Mouse (Mus musculus) stomach, embryonic 15.5 days (tissue): ENCODE results near the gene Il10ra. TPM values are rescaled to one million over a fixed set of nuclear protein-coding genes. Genes with fewer than 3 reads are reported as not detected.

ENCODE experiments used
- ATAC-seq: fragments of 200-750 bp; cut with Nextera tagmentation; 2 replicates; pipeline ENCODE4 v1.8.0; 2017; ENCODE audit warnings: low read depth, moderate number of reproducible peaks, moderate TSS enrichment; ENCODE audit not compliant: insufficient read depth, low FRiP score
- H3K27ac ChIP-seq: fragments of 300-500 bp; sonication (generic); 2 replicates; pipeline ENCODE4 v1.5.1; 2015; ENCODE audit warnings: mild to moderate bottlenecking, inconsistent platforms
- H3K27me3 ChIP-seq: fragments of 300-500 bp; sonication (generic); replicated peaks from 2 replicates; pipeline ENCODE4 v1.6.1; 2015; ENCODE audit warnings: inconsistent platforms
- H3K36me3 ChIP-seq: fragments of 300-500 bp; sonication (generic); 2 replicates; pipeline ENCODE4 v1.6.1; 2015; ENCODE audit warnings: inconsistent platforms
- H3K4me1 ChIP-seq: fragments of 300-500 bp; sonication (generic); 2 replicates; pipeline ENCODE4 v1.6.1; 2015; ENCODE audit warnings: inconsistent platforms
- H3K4me2 ChIP-seq: fragments of 300-500 bp; sonication (generic); 2 replicates; pipeline ENCODE4 v1.6.1; 2015; ENCODE audit warnings: mild to moderate bottlenecking, inconsistent platforms
- H3K4me3 ChIP-seq: fragments of 300-500 bp; sonication (generic); replicated peaks from 2 replicates; pipeline ENCODE4 v1.5.1; 2015; ENCODE audit warnings: inconsistent platforms
- H3K9ac ChIP-seq: fragments of 300-500 bp; sonication (generic); 2 replicates; pipeline ENCODE4 v1.6.1; 2015; ENCODE audit warnings: inconsistent platforms
- H3K9me3 ChIP-seq: fragments of 300-500 bp; sonication (generic); 2 replicates; pipeline ENCODE4 v1.6.1; 2016; ENCODE audit warnings: inconsistent platforms
- WGBS: fragments of 180-500 bp; shearing (Covaris S2); methylation state at CpG from one replicate; pipeline ENCODE4 v1.1.7; 2015; 5-methylcytosine and 5-hydroxymethylcytosine counted together
- polyA plus RNA-seq: library from polyadenylated mRNA; unstranded; fragments of >200 nt; fragmentation: Nextera tagmentation; extraction: Ambion mirVana; gene quantifications from 2 replicates; pipeline ENCODE4 v1.2.1, GENCODE M21; 2015

Gene Il10ra
- polyA plus RNA-seq, 1 experiment from 2014 or later: 1.7 TPM

DNA sequence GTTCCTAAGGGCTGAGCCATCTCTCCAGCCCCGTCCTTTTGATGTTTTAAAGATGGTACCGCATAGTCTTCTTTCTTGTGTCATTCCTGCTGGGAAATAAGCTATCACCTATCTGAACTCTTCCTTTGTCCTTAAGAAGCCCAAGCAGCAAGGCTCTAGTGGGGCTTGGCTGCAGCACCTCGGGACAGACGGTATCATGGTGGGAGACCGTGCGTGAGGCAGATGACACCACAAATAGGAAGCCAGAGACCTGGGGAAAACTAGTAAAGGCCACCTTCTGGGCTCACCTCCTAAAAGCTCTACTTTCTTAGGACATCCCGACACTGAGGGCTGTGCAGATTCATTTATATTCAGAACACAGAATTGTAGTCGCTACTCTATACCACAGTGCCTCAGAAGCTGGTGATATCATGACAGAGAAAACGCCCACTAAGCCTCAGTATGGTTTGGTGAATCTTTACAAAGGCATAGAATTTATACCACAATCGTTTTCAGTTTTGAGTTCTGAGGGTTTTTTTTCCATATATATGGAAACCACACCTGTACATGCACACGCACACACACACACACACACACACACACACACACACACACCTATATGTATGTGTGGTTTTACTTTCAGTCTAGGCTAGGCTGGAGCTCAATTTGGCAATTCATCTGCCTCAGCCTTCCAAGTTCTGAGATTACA lies 22.7 kb upstream of the Il10ra start:
- no peak for ATAC-seq
- Histone ChIP-seq H3K9me3 (no peaks in the 10 kb centered on the region), H3K4me2 (no peak overlapping the region), H3K36me3 (no peaks in the 10 kb centered on the region), H3K4me1 (no peaks in the 10 kb centered on the region), H3K27ac (no peak overlapping the region), H3K4me3 (no peak overlapping the region), H3K9ac (no peak overlapping the region), H3K27me3 (no peaks in the 10 kb centered on the region)
- 81% methylated on average over 11 of the region's 11 CpGs for WGBS

DNA sequence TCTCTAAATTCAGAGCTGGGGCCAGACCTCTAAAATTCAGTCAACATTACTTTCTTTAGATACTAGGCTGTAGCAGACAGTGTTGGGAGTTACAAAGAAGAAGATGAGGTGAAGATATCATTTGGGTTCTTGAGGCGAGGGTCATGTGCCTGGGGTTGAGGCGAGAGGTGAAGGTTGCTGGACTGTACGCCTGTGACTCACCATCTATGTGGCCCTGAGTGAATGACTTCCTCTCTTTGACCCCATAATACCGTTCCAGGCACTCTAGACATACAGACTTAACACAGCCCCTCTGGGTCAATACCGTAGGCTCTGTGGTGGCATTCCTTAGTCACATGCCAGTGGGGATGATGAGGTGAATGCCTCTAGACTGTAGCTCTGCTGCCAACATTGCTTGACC lies 13.5 kb upstream of the Il10ra start:
- Histone ChIP-seq H3K36me3 (no peaks in the 10 kb centered on the region), H3K27me3 (no peaks in the 10 kb centered on the region), H3K4me3 (no peak overlapping the region), H3K27ac (no peak overlapping the region), H3K4me2 (no peak overlapping the region), H3K4me1 (no peaks in the 10 kb centered on the region), H3K9me3 (no peaks in the 10 kb centered on the region), H3K9ac (no peak overlapping the region)
- WGBS: 85% methylated on average over 5 of the region's 5 CpGs
- no peak for ATAC-seq

DNA sequence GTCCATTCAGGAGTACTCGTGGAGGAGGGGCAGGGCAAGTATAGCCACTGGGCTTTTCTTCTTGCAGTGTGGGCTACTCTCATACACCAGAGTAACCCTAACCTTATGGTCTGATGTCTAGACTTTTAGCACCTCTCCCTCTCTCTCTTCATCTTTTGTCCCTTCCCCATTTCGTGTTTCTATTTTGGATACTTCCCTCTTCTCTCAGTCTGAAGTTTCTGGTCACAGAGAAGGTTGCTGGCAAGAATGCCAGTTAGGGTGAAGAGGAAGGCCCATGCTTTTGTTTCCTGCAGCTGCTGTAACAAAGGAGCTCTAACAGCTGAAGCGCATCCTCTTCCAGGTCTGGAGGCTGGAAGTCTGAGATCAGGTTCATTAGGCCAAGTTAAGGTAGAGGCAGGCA lies 11.9 kb upstream of the Il10ra start:
- H3K4me2 ChIP-seq: no peak overlapping the region
- 70% methylated on average over 3 of the region's 3 CpGs for WGBS

DNA sequence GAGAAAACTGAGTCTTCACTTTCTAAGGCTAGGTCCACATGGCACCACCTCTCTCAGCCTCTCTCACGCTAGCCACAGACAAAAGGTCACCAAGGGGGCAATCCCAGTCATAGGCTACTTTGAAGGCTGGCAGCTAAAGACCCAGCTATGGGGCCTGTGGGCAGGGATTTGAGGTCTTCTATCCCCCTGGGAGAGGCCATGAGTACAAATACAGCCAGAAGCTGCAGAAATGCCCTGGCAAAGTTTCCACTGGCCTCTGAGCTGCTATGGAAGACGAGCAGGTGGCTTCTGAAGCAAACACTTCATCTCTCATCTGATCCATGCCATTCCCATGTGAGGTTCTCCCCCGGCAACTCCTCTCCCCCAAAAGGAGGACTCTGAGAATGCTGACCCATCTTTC lies 11.1 kb upstream of the Il10ra start:
- Histone ChIP-seq H3K4me3 (no peak overlapping the region), H3K27ac (no peak overlapping the region), H3K9ac (no peak overlapping the region), H3K4me1 (no peaks in the 10 kb centered on the region), H3K4me2 (no peak overlapping the region), H3K27me3 (no peaks in the 10 kb centered on the region), H3K9me3 (no peaks in the 10 kb centered on the region), H3K36me3 (no peaks in the 10 kb centered on the region)
- 56% methylated on average over 3 of the region's 3 CpGs for WGBS
- ATAC-seq: no peak

More for the DNA sequence above, 11.9 kb upstream of the Il10ra start:
- H3K27me3 ChIP-seq: no peaks in the 10 kb centered on the region
- no peak overlapping the region for H3K9ac ChIP-seq
- no peaks in the 10 kb centered on the region for H3K36me3 ChIP-seq
- no peak overlapping the region for H3K27ac ChIP-seq
- no peak overlapping the region for H3K4me3 ChIP-seq
- no peaks in the 10 kb centered on the region for H3K9me3 ChIP-seq
- no peaks in the 10 kb centered on the region for H3K4me1 ChIP-seq
- ATAC-seq: no peak

DNA sequence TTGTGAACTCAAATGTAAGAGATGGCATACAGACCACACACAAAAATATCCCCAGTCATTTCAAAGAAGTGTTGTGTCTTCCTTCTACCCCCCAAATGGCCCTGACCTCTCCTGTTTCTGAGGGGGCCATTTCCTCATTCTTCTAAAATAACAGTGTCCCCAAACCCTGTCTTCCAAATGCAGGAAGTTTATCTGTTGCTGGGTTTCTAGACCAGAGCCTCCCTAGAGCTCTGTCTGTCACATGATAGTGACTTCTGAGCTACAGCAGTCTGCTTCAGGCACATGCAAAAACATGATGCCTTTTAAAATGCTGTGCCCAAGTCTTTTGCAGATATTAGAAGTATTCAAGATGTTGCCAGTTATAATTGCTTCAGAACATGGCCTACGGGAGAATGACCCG lies 5.7 kb upstream of the Il10ra start:
- Histone ChIP-seq H3K4me3 (no peak overlapping the region), H3K4me2 (no peak overlapping the region), H3K4me1 (no peaks in the 10 kb centered on the region), H3K27me3 (0 out of 2 replicates have a peak, but pooled peaks cover 2% of the 10 kb centered on the region), H3K36me3 (no peaks in the 10 kb centered on the region), H3K9me3 (no peaks in the 10 kb centered on the region), H3K9ac (no peak overlapping the region), H3K27ac (no peak overlapping the region)
- 84% methylated on average over 2 of the region's 2 CpGs for WGBS
- ATAC-seq: no peak

DNA sequence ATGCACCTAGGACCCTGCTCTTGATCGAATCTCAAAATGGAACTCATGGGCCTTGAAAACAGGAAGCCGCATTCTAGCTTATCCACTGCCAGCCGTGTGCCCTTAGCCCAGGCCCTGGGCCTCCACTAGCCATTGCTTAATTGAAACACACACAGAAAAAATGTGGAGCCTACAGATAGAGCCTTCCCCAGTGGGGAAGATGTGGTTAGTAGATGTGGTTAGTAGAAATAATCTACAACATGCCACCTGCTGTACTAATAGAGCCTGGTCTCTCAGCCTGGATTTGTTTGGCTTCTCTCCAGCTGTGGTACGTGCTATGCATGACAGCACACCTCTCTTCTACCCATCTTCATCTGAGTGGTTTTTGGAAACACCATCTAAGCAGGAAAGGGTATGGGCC lies 5.3 kb upstream of the Il10ra start:
- no peak overlapping the region for H3K27ac ChIP-seq

DNA sequence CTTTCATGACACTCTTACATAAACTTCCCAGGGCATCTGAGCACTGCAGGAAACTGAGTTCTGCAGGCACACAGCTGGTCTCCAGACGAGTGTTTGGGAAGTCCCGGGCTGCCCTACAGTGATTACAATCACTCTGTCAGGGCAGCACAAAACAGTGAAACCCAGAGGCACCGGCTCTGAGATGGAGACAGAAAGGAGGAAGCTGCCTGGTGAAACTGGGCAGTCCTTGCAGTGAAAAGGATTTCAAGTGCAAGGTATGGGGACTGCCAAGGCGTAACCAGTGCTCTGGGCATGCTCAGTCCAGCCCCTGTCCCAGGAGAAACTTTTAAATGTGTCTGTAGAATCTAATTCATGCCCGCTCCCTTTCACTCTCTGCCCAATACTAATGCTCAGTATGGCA lies 3.3 kb upstream of the Il10ra start:
- ATAC-seq: no peak
- Histone ChIP-seq H3K27ac (no peak overlapping the region), H3K4me2 (no peak overlapping the region), H3K36me3 (no peaks in the 10 kb centered on the region), H3K27me3 (peaks cover 18% of the 10 kb centered on the region), H3K4me1 (0 out of 2 replicates have a peak, but pooled peaks cover 2% of the 10 kb centered on the region), H3K9ac (no peak overlapping the region), H3K9me3 (no peaks in the 10 kb centered on the region), H3K4me3 (no peak overlapping the region)
- 40% methylated on average over 5 of the region's 5 CpGs for WGBS

More for the DNA sequence above, 5.3 kb upstream of the Il10ra start:
- no peaks in the 10 kb centered on the region for H3K4me1 ChIP-seq
- H3K4me2 ChIP-seq: no peak overlapping the region
- H3K4me3 ChIP-seq: no peak overlapping the region
- H3K36me3 ChIP-seq: no peaks in the 10 kb centered on the region
- H3K9me3 ChIP-seq: no peaks in the 10 kb centered on the region
- peaks cover 7% of the 10 kb centered on the region; the same call in 1 of the 2 replicates for H3K27me3 ChIP-seq
- no peak overlapping the region for H3K9ac ChIP-seq
- no peak for ATAC-seq
- 76% methylated on average over 4 of the region's 4 CpGs for WGBS

DNA sequence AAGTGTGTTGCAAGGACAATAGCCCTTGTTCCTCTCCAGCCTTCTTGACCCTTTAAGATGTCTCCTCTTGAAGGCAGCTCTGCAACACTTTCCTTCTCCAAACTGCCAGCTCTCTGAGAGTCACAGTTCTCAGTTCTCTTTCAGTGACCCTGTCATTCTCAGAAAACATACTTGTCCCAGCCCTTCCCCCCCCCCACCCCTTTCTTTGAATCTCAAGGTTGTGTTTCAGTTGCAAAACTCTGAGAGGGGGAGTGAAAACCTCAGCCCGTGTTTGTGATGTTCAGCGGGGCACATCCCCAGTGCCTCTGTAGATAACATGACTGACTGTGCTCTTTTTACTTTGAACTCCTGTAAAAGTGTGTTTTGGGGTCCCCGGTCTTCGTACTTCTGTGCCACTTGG lies 870 bp downstream of the Il10ra start:
- H3K9me3 ChIP-seq: no peaks in the 10 kb centered on the region
- H3K27ac ChIP-seq: no peak overlapping the region
- WGBS: 69% methylated on average over 4 of the region's 4 CpGs
- H3K4me1 ChIP-seq: 0 out of 2 replicates have a peak, but pooled peaks cover 2% of the 10 kb centered on the region
- H3K4me2 ChIP-seq: no peak overlapping the region
- H3K4me3 ChIP-seq: peak overlapping the region; percentile 38; the same call in 1 of the 2 replicates
- H3K9ac ChIP-seq: no peak overlapping the region
- ATAC-seq: no peak
- H3K27me3 ChIP-seq: peaks cover 18% of the 10 kb centered on the region
- no peaks in the 10 kb centered on the region for H3K36me3 ChIP-seq

DNA sequence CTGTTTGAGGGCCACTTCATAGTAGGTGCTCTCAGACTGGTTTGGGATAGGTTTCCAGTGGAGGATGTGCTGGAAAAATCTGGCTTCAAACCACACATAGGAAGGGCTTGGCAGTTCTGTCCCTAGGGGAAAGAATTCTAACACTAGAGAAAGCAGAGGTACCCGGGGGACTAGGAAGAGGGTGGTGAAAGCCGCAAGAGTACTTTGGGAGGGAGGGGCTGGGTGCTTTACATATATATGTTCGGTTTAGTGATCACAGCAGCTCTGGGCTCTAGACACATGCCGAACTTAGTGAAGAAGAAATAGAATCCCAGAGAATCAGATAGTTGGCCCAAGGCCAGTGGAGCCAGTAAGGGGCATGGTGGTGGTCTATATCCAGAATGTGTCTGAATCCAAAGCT lies 1.9 kb downstream of the Il10ra start:
- H3K9me3 ChIP-seq: no peaks in the 10 kb centered on the region
- no peak overlapping the region for H3K4me2 ChIP-seq
- 0 out of 2 replicates have a peak, but pooled peaks cover 2% of the 10 kb centered on the region for H3K4me1 ChIP-seq
- H3K27me3 ChIP-seq: peaks cover 18% of the 10 kb centered on the region
- H3K27ac ChIP-seq: no peak overlapping the region
- WGBS: 88% methylated on average over 4 of the region's 4 CpGs
- no peak for ATAC-seq
- H3K4me3 ChIP-seq: no peak overlapping the region
- no peak overlapping the region for H3K9ac ChIP-seq
- no peaks in the 10 kb centered on the region for H3K36me3 ChIP-seq

DNA sequence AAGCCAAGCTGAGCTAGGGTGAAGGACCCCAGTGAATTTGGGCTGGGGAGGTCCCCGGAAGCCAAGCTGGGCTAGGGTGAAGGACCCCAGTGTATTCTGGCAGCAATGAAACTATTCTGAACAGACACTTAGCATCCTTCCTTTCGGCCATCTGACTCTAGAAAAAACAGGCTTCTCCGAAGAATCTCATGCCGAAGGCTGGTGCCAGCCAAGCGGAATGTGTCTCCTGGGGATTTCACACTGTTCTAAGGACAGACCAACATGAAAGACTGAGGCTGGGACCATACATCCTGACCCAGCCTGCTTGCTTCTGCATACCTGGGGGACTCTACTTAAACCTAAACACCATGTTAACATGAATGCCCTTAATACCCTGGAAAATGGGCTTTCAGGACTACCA lies 7.1 kb downstream of the Il10ra start:
- Histone ChIP-seq H3K27me3 (no peaks in the 10 kb centered on the region), H3K4me2 (no peak overlapping the region), H3K36me3 (no peaks in the 10 kb centered on the region), H3K4me3 (no peak overlapping the region), H3K9me3 (no peaks in the 10 kb centered on the region), H3K27ac (no peak overlapping the region), H3K4me1 (no peaks in the 10 kb centered on the region), H3K9ac (no peak overlapping the region)
- ATAC-seq: no peak
- WGBS: 86% methylated on average over 5 of the region's 5 CpGs

DNA sequence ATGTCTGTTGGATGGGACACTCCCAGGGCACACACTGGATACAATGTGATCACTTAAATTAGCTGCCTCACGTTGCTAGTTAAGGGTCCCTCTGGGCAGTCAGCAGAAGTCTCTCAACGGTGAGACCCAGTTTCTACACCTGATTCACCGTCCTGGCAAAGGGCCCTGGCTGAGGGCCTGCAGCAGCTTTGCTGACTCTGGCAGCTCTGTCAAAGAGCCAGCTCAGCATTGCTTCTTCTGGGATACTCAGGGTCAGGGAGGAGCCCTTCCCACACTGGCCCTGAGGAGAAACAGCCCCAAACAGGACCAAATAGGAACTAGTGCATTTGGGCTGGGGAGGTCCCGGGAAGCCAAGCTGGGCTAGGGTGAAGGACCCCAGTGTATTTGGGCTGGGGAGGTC lies 7.5 kb downstream of the Il10ra start:
- H3K9ac ChIP-seq: no peak overlapping the region
- no peaks in the 10 kb centered on the region for H3K9me3 ChIP-seq
- no peaks in the 10 kb centered on the region for H3K36me3 ChIP-seq
- H3K27me3 ChIP-seq: no peaks in the 10 kb centered on the region
- no peak overlapping the region for H3K4me2 ChIP-seq
- no peak for ATAC-seq
- 56% methylated on average over 4 of the region's 4 CpGs for WGBS
- H3K4me3 ChIP-seq: no peak overlapping the region
- no peak overlapping the region for H3K27ac ChIP-seq
- no peaks in the 10 kb centered on the region for H3K4me1 ChIP-seq

DNA sequence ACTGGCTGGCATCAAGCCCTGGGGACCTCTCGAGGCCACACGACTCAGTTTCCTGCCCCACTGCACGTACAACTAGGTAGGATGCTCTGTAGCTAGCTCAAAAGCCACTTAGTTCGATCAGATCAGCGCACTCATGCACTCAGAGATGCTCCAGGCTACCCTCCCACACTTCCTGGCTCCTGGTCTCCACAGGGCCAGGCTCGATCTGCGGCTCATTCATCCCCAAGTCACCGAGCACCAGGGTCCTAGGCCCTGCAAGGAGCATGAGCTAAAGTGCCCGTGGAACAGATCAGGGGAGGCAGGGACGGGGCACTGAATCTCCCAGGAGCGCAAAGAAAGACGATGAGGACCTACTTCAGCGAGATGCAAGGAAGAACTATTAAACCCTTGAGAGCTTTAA lies 9.9 kb downstream of the Il10ra start:
- Histone ChIP-seq H3K4me3 (no peak overlapping the region), H3K4me2 (no peak overlapping the region), H3K36me3 (no peaks in the 10 kb centered on the region), H3K9me3 (no peaks in the 10 kb centered on the region), H3K27ac (no peak overlapping the region), H3K9ac (no peak overlapping the region), H3K27me3 (no peaks in the 10 kb centered on the region), H3K4me1 (no peaks in the 10 kb centered on the region)
- no peak for ATAC-seq
- 80% methylated on average over 13 of the region's 13 CpGs for WGBS

DNA sequence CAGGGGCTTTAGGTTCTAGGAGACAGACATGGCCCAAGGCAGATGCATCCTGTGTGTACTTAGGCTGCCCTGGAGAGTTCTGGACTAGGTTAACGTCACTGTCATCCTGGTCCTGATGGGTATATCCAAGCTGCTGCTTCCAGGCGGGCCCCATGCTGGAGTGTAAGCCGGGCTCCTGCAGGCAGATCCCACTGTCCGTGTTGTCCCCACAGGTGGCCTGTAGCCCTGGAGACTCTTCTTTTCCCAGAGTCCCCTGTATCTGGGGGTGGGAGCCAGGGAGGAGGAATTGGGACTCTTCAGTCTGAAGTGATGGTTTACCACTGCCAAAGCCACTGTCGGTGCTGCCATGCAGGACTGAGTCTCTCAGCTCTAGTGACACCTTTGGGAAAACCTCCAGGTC lies 13.0 kb downstream of the Il10ra start:
- Histone ChIP-seq H3K4me2 (no peak overlapping the region), H3K36me3 (no peaks in the 10 kb centered on the region), H3K4me3 (no peak overlapping the region), H3K27me3 (no peaks in the 10 kb centered on the region), H3K9ac (no peak overlapping the region), H3K4me1 (no peaks in the 10 kb centered on the region), H3K9me3 (no peaks in the 10 kb centered on the region), H3K27ac (no peak overlapping the region)
- WGBS: 86% methylated on average over 5 of the region's 5 CpGs
- no peak for ATAC-seq
